Mouse (Mus musculus) megakaryocyte-erythroid progenitor cell, adult 5-6 weeks (primary cell): ENCODE measurements around the gene Gm42421. TPM values are rescaled to one million over a fixed set of nuclear protein-coding genes. Genes with fewer than 3 reads are reported as not detected.

Experiments
- ATAC-seq: replicated peaks from 2 replicates; pipeline ENCODE4 v1.8.0; 2016; ENCODE audit warnings: mild to moderate bottlenecking, inconsistent platforms; ENCODE audit not compliant: severe bottlenecking, poor library complexity, low FRiP score, low TSS enrichment
- total RNA-seq, 2 experiments: library from RNA; stranded (forward) in 1 of 2; stranded (reverse) in 1 of 2; fragments of 200-1000, 215-1000 nt in 1 of 2; fragments of >200 nt in 1 of 2; fragmentation: Nextera tagmentation in 1 of 2; gene quantifications; 2 replicates each; pipeline ENCODE4 v1.2.3; 2014 to 2017

The Gm42421 gene
- total RNA-seq, 2 experiments from 2014 or later = not detected

- no peak for ATAC-seq
These were observed 54.4 kb downstream of the Gm42421 start for GRCm38 (mm10) chr5:143982361-143982760.

GRCm38 (mm10) chr5:143985381-143985780, 57.4 kb downstream of the Gm42421 start:
- no peak for ATAC-seq

Other genes starting within 250 kb of the Gm42421 start
- 11.0 and 15.7 TPM in 2 replicates for gene Usp42, start 195.9 kb upstream of the Gm42421 start, total RNA-seq (2014; fragmentation: Nextera tagmentation)
- gene Usp42, start 195.9 kb upstream of the Gm42421 start, total RNA-seq (2017) = 9.2 and 18.7 TPM in 2 replicates
- 42.5 and 46.7 TPM in 2 replicates for gene Eif2ak1, start 110.4 kb upstream of the Gm42421 start, total RNA-seq (2014; fragmentation: Nextera tagmentation)
- 40.8 and 64.6 TPM in 2 replicates for gene Eif2ak1, start 110.4 kb upstream of the Gm42421 start, total RNA-seq (2017)
- 1.6 TPM in 1 of 2 replicates, not detected in the other for gene Ankrd61, start 30.5 kb upstream of the Gm42421 start, total RNA-seq (2014; fragmentation: Nextera tagmentation)
- not detected in 2 replicates for gene Ankrd61, start 30.5 kb upstream of the Gm42421 start, total RNA-seq (2017)
- 81.7 and 111 TPM in 2 replicates for gene Aimp2, start 18.3 kb upstream of the Gm42421 start, total RNA-seq (2014; fragmentation: Nextera tagmentation)
- gene Aimp2, start 18.3 kb upstream of the Gm42421 start, total RNA-seq (2017) = 96.0 and 132 TPM in 2 replicates
- gene Pms2, start 18.2 kb upstream of the Gm42421 start, total RNA-seq (2014; fragmentation: Nextera tagmentation) = 20.5 and 35.7 TPM in 2 replicates
- 39.9 and 41.4 TPM in 2 replicates for gene Pms2, start 18.2 kb upstream of the Gm42421 start, total RNA-seq (2017)
- gene Rsph10b, start 4.9 kb downstream of the Gm42421 start, total RNA-seq (2014; fragmentation: Nextera tagmentation) = 0.98 and 1.8 TPM in 2 replicates
- not detected in 2 replicates for gene Rsph10b, start 4.9 kb downstream of the Gm42421 start, total RNA-seq (2017)
- 72.5 and 74.1 TPM in 2 replicates for gene Ccz1, start 86.7 kb downstream of the Gm42421 start, total RNA-seq (2014; fragmentation: Nextera tagmentation)
- 91.1 and 98.6 TPM in 2 replicates for gene Ccz1, start 86.7 kb downstream of the Gm42421 start, total RNA-seq (2017)
- gene Ocm, start 98.5 kb downstream of the Gm42421 start, total RNA-seq (2014; fragmentation: Nextera tagmentation) = not detected in 2 replicates
- not detected in 2 replicates for gene Ocm, start 98.5 kb downstream of the Gm42421 start, total RNA-seq (2017)
- 12.5 and 22.1 TPM in 2 replicates for gene Lmtk2, start 172.3 kb downstream of the Gm42421 start, total RNA-seq (2014; fragmentation: Nextera tagmentation)
- 9.2 and 12.2 TPM in 2 replicates for gene Lmtk2, start 172.3 kb downstream of the Gm42421 start, total RNA-seq (2017)